Comparison of ENCODE assay signal across 20 mouse cellular contexts in the genomic region with DNA sequence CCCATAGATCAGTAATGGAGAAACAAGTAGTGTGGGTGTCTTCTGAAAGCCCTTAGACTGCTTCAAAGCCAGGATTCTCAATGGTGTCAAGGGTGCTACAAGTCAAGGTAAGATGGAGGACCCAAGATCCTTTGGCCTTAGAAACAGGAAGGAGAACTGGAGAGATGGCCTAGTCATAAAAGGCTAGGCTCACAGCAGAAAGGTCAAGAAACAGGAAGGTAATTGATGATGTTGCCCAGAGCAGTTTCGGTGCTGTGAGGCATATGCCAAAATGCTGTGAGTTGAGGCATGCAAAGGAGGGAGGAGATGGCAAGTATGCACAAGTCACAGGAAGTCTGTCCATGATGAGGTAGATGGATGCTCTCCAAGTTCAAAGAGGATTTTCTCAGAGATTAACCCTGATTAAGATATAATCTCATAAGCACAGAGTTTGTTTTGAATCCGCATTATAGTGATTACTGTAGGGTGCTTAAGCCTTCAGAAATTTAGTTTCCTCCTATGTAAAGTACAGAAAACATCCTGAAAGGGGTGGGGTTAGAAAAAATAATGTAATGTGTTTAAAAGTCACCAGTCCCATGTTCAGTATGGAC. TPM values are rescaled to one million over a fixed set of nuclear protein-coding genes. Genes with fewer than 3 reads are reported as not detected.
DNase-seq lines count a peak whose midpoint lies in the region; ATAC-seq and TF ChIP-seq lines count a peak whose summit lies in the region.
"Had no signal": no experiment of that assay in that cellular context is flagged by ENCODE, and none has a peak within 500 bp of the region (broad histone marks: within the 10 kb centered on the region; RNA-seq: fewer than 3 reads in every experiment).

No protein-coding gene starts in this region.

- H3K27me3 ChIP-seq in CH12.LX (replicated peaks) = no peaks in the 10 kb centered on the region
- H3K27me3 ChIP-seq in stomach, postnatal 0 days (ENCODE audit: control insufficient read depth, insufficient read depth, low read length) = no peaks in the 10 kb centered on the region
- H3K27me3 ChIP-seq: hindbrain, embryonic 12.5 days had no signal

- TF ChIP-seq CTCF in CH12.LX (conservative IDR thresholded peaks at IDR 0.05 in 1 of 2, IDR thresholded peaks at IDR 0.05 in 1 of 2; ENCODE audit: low read depth in 2 of 2, low read length in 2 of 2) = no peak
- TF ChIP-seq CTCF in stomach, postnatal 0 days (IDR thresholded peaks at IDR 0.05; ENCODE audit: low read depth) = no peak

- H3K4me1 ChIP-seq in CH12.LX (ENCODE audit: control insufficient read depth in 1 of 2, insufficient read depth in 2 of 2) = peaks cover 17 to 24% of the 10 kb centered on the region in 2 experiments
- H3K4me1 ChIP-seq in stomach, postnatal 0 days (replicated peaks; ENCODE audit: control insufficient read depth, insufficient read depth) = no peaks in the 10 kb centered on the region
- H3K4me1 ChIP-seq: embryonic facial prominence, embryonic 10.5 days; forebrain, embryonic 10.5 days; heart, embryonic 10.5 days; hindbrain, embryonic 12.5 days had no signal

- no peak overlapping the region for H3K4me2 ChIP-seq in CH12.LX (ENCODE audit: insufficient read depth, low read depth, poor library complexity, severe bottlenecking)
- H3K4me2 ChIP-seq in stomach, postnatal 0 days (replicated peaks; ENCODE audit: low read depth) = no peak overlapping the region
- H3K4me2 ChIP-seq: hindbrain, embryonic 12.5 days had no signal

- TF ChIP-seq POLR2A in CH12.LX (IDR thresholded peaks at IDR 0.05; ENCODE audit: low read depth, low read length) = no peak

- no peaks in the 10 kb centered on the region for H3K79me2 ChIP-seq in CH12.LX (replicated peaks; ENCODE audit: control insufficient read depth, extremely low read depth, insufficient read depth, poor library complexity, severe bottlenecking)

- in situ Hi-C loops in CH12.LX (cut with MboI; ENCODE audit: low pct_ligation_motif_present, low pct_unique_long_range_greater_than_20kb, low sequenced_read_pairs) = no loop called here

- no peak overlapping the region for H3K4me3 ChIP-seq in CH12.LX (replicated peaks in 1 of 3; ENCODE audit: low read depth in 2 of 3, low read length in 2 of 3, poor library complexity in 1 of 3)
- H3K4me3 ChIP-seq in stomach, postnatal 0 days (ENCODE audit: low read depth, low read length) = no peak overlapping the region
- H3K4me3 ChIP-seq: embryonic facial prominence, embryonic 10.5 days; forebrain, embryonic 10.5 days; gastrocnemius, adult 2 months; heart, embryonic 10.5 days; hindbrain, embryonic 12.5 days had no signal

- DNase-seq in CH12.LX (ENCODE audit: extremely low read depth) (no peak), adipocyte (ENCODE audit: low spot score) (no peak)
- DNase-seq in gonadal fat pad, adult 2 months (ENCODE audit: low read depth) = peak; percentile 96
- DNase-seq in stomach, postnatal 0 days (ENCODE audit: low spot score) = no peak
- DNase-seq in kidney, adult 8-10 months = no peak
- DNase-seq: adrenal gland, postnatal 14 days; cerebellum, adult 18-20 months; cerebellum, adult 9-11 months; cerebellum, postnatal 36 days; gastrocnemius, adult 2 months; gastrocnemius, postnatal 25 days; heart, adult 18-20 months; heart, postnatal 10 days; heart, postnatal 4 days had no signal

- TF ChIP-seq RAD21 in CH12.LX (IDR thresholded peaks at IDR 0.05; ENCODE audit: low read depth, low read length) = no peak

- H3K36me3 ChIP-seq in CH12.LX (replicated peaks in 1 of 2; ENCODE audit: control insufficient read depth in 1 of 2, insufficient read depth in 1 of 2, low read length in 1 of 2) = no peaks in the 10 kb centered on the region
- H3K36me3 ChIP-seq in stomach, postnatal 0 days (ENCODE audit: control insufficient read depth, insufficient read depth, low read length) = no peaks in the 10 kb centered on the region
- H3K36me3 ChIP-seq: embryonic facial prominence, embryonic 10.5 days; forebrain, embryonic 10.5 days; heart, embryonic 10.5 days; hindbrain, embryonic 12.5 days had no signal

- no peaks in the 10 kb centered on the region for H3K9me3 ChIP-seq in CH12.LX (replicated peaks; ENCODE audit: low read length)
- H3K9me3 ChIP-seq in stomach, postnatal 0 days (ENCODE audit: control insufficient read depth, low read length) = no peaks in the 10 kb centered on the region
- H3K9me3 ChIP-seq: embryonic facial prominence, embryonic 10.5 days; forebrain, embryonic 10.5 days; heart, embryonic 10.5 days; hindbrain, embryonic 12.5 days had no signal

- H3K9ac ChIP-seq in CH12.LX (ENCODE audit: insufficient read depth, low read depth) = no peak overlapping the region
- H3K9ac ChIP-seq in stomach, postnatal 0 days (ENCODE audit: low read length) = no peak overlapping the region
- H3K9ac ChIP-seq: hindbrain, embryonic 12.5 days had no signal

- 47% methylated on average over 2 of the region's 2 CpGs for WGBS in stomach, postnatal 0 days

- TF ChIP-seq EP300 in CH12.LX (IDR thresholded peaks at IDR 0.05; ENCODE audit: low read length) = no peak
- TF ChIP-seq EP300 in stomach, postnatal 0 days (optimal IDR thresholded peaks at IDR 0.05) = peak; percentile 64

- ATAC-seq in monocyte, adult 5-6 weeks (replicated peaks; ENCODE audit: insufficient number of reproducible peaks, low FRiP score, low TSS enrichment, poor library complexity, severe bottlenecking) = peak; percentile 84
- no peak for ATAC-seq in stomach, postnatal 0 days (ENCODE audit: low FRiP score, low TSS enrichment)
- ATAC-seq: forebrain, embryonic 14.5 days had no signal

- dilution Hi-C loops in CH12.LX (cut with MboI; ENCODE audit: extremely low pct_ligation_motif_present, extremely low pct_unique_long_range_greater_than_20kb, low sequenced_read_pairs) = no loop called here

- peak overlapping the region; percentile 47; the same call in 1 of the 2 replicates for H3K27ac ChIP-seq in CH12.LX (ENCODE audit: insufficient read depth, low read depth)
- H3K27ac ChIP-seq in stomach, postnatal 0 days (replicated peaks) = no peak overlapping the region
- H3K27ac ChIP-seq: embryonic facial prominence, embryonic 10.5 days; forebrain, embryonic 10.5 days; gastrocnemius, adult 2 months; heart, embryonic 10.5 days; hindbrain, embryonic 12.5 days had no signal

TF ChIP-seq in CH12.LX, 34 proteins besides CTCF, POLR2A, EP300 and RAD21:
- no peak for TF ChIP-seq MEF2A (IDR thresholded peaks at IDR 0.05; ENCODE audit: borderline replicate concordance, low read depth, low read length)
- no peak for TF ChIP-seq USF1 (IDR thresholded peaks at IDR 0.05; ENCODE audit: low read depth, low read length)
- no peak for TF ChIP-seq HCFC1 (IDR thresholded peaks at IDR 0.05; ENCODE audit: low read depth, low read length)
- TF ChIP-seq MYC (IDR thresholded peaks at IDR 0.05; ENCODE audit: low read depth, low read length) = peak; percentile 29; the same call in 1 of the 2 replicates
- no peak for TF ChIP-seq ZNF384 (IDR thresholded peaks at IDR 0.05; ENCODE audit: low read depth, low read length)

RNA-seq across cellular contexts. Expression of gene Gda, which starts 26.2 kb away (rescaled TPM):
- total RNA-seq in CH12.LX (2012; rRNA removed) (not detected in 2 replicates), CH12.LX (2014; rRNA removed) (not detected in 2 replicates)
- polyA plus RNA-seq in CH12.LX (2012; ENCODE audit: insufficient read length, low read depth) = not detected in 2 replicates
- polyA plus RNA-seq in gonadal fat pad, adult 2 months (2012; rRNA removed) = 8.2 and 12.7 TPM in 2 replicates
- total RNA-seq in monocyte, adult 5-6 weeks (2017) = 131 to 211 TPM (median 188 TPM) in 3 replicates
- 0.21 and 0.22 TPM in 2 replicates for polyA plus RNA-seq in stomach, postnatal 0 days (2015; fragmentation: Nextera tagmentation; extraction: Ambion mirVana)
- polyA plus RNA-seq: forebrain, embryonic 10.5 days had no signal
